Mouse (Mus musculus) E14TG2a.4 (cell line): ENCODE measurements around the gene Cby1.
A peak's percentile ranks its signal among the peaks of the same experiment; 100 is the strongest.

Experiments
- H3K27me3 ChIP-seq: 2 replicates; pipeline ENCODE4 v1.6.1; 2014; ENCODE audit warnings: low read length, control low read depth; ENCODE audit not compliant: insufficient read depth
- H3K36me3 ChIP-seq: 2 replicates; pipeline ENCODE4 v1.6.1; 2014; ENCODE audit warnings: low read length, control low read depth; ENCODE audit not compliant: insufficient read depth
- H3K4me1 ChIP-seq: replicated peaks from 2 replicates; pipeline ENCODE4 v1.6.1; 2014; ENCODE audit warnings: low read depth, low read length, control low read depth
- H3K4me3 ChIP-seq: replicated peaks from 2 replicates; pipeline ENCODE4 v1.5.1; 2014; ENCODE audit warnings: mild to moderate bottlenecking, low read length
- H3K9me3 ChIP-seq: 2 replicates; pipeline ENCODE4 v1.6.1; 2014; ENCODE audit warnings: low read length, control low read depth
- CTCF ChIP-seq: conservative IDR thresholded peaks from 2 replicates; pipeline ENCODE4 v1.5.1; 2014; ENCODE audit warnings: low read length
- NANOG ChIP-seq: IDR thresholded peaks from 2 replicates; pipeline ENCODE4 v1.6.1; 2014; ENCODE audit warnings: borderline replicate concordance, low read length, mixed read lengths
- POU5F1 ChIP-seq: IDR thresholded peaks from 2 replicates; pipeline ENCODE4 v1.6.1; 2014; ENCODE audit warnings: low read length, borderline replicate concordance

Cby1 gene

DNA sequence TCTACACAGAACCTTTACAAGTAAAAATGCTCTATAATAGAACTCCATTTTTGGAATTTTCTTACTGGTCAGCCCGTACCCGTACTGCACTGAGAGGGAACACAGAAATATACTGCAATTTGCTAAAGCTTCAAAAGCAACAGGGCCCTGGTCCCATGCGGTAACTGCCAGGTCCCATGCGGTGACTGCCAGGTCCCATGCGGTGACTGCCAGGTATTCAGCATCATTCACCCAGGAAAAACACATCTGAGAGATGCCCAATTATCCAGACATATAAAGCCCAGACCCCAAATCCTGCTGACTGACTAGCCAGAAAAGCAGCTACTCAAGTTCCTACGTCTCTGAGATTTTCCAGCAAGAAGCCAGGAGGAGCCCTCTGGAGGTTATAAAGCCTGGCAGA lies 25.6 kb downstream of the Cby1 start:
- H3K4me3 ChIP-seq: peak overlapping the region; percentile 10; the same call in 1 of the 2 replicates
- peaks cover 58% of the 10 kb centered on the region for H3K36me3 ChIP-seq
- H3K27me3 ChIP-seq: no peaks in the 10 kb centered on the region
- TF ChIP-seq NANOG (no peak), POU5F1 (no peak), CTCF (no peak)
- no peaks in the 10 kb centered on the region for H3K9me3 ChIP-seq
- H3K4me1 ChIP-seq: peaks cover 83% of the 10 kb centered on the region

DNA sequence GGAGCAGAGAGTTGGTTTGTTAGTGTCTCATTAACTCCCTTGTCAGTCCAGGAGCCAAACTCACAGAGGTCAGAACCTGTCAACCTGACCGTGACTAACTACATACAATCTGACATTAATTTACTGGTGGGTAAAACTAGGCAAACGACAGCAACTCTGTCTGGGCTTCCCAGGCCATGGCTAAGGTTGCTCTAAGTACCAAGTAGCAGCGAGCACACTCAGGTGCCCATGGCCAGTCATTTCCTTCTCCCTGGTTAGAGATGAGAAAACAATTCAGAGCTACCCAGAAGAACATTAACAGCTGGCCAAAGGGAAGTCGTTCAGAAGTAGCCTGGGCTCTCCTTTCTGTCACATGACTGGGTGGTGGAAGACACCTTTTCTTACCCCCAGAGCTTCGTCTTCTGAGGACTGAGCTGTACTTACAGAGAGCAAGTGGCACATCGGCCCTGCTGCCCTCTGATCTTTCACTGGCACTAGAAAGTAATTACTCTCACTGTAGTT lies 26.2 kb downstream of the Cby1 start:
- no peaks in the 10 kb centered on the region for H3K27me3 ChIP-seq
- TF ChIP-seq CTCF (no peak), NANOG (no peak), POU5F1 (no peak)
- peaks cover 55% of the 10 kb centered on the region for H3K36me3 ChIP-seq
- H3K4me3 ChIP-seq: peak overlapping the region; percentile 10; the same call in 1 of the 2 replicates
- H3K4me1 ChIP-seq: peaks cover 86% of the 10 kb centered on the region
- no peaks in the 10 kb centered on the region for H3K9me3 ChIP-seq

DNA sequence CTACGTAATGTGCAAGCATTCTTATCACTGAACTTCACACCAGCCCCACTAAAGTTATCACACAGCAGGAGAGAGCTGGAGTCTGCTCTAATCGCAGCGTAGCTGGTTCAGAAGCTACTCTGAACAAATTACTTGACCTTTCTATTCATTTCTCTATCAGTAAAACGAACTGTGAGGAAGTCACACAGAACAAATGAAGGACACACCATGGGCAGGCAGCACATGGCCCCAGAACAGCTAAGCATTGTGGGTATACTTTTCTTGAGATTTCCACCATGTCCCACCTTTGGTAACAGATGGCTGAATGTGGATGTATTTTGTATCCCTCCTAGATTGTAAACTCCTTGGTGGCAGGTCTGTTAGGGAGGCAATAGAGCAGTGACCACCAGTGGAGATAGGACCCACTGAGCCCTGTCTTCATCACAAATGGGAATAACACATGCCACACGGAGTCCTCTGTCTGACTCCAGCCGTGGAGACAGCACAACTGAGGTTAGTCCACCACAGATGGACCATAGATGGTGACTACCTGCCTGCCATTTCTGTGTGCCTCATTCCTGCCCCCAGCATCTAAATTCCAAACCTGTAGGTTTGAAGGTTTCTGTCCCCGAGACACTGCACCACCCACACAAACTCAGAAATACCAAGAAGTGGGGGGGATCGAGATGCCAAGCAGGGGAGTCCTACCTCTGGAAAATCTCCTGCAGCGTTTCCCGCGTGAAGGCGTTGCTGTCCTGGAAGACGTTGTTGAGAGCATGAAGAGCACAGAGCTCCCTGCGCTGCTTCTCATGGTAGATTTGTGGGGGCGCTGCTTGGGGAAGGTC lies 27.3 kb downstream of the Cby1 start:
- Histone ChIP-seq H3K27me3 (no peaks in the 10 kb centered on the region), H3K9me3 (no peaks in the 10 kb centered on the region), H3K4me1 (peaks cover 75% of the 10 kb centered on the region), H3K4me3 (peak overlapping the region; percentile 93), H3K36me3 (peaks cover 46% of the 10 kb centered on the region)
- TF ChIP-seq CTCF (no peak), NANOG (no peak), POU5F1 (no peak)

DNA sequence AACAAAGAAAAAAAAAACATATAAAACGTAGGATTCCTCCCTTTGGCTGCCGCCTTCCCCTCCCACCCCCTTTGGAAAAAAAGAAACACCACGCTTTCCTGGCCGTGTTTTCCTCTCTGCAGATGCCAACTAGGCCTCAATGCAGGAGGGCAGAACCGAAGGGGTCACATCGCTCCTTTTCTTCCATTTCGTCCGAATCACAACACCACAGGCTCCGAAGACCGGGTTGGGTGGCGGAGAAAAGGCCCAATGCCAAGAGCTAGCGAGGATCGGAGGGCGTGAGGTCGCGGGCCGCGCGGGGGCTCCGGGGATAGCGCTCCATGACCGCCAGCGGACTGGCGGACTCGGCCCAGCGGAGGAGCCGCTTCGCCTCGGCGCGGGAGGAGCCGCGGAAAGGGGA lies 28.2 kb downstream of the Cby1 start:
- no peaks in the 10 kb centered on the region for H3K9me3 ChIP-seq
- no peak for TF ChIP-seq CTCF
- TF ChIP-seq POU5F1: no peak
- no peak for TF ChIP-seq NANOG
- H3K36me3 ChIP-seq: peaks cover 43% of the 10 kb centered on the region
- no peaks in the 10 kb centered on the region for H3K27me3 ChIP-seq
- peaks cover 74% of the 10 kb centered on the region for H3K4me1 ChIP-seq
- peak overlapping the region; percentile 93 for H3K4me3 ChIP-seq

DNA sequence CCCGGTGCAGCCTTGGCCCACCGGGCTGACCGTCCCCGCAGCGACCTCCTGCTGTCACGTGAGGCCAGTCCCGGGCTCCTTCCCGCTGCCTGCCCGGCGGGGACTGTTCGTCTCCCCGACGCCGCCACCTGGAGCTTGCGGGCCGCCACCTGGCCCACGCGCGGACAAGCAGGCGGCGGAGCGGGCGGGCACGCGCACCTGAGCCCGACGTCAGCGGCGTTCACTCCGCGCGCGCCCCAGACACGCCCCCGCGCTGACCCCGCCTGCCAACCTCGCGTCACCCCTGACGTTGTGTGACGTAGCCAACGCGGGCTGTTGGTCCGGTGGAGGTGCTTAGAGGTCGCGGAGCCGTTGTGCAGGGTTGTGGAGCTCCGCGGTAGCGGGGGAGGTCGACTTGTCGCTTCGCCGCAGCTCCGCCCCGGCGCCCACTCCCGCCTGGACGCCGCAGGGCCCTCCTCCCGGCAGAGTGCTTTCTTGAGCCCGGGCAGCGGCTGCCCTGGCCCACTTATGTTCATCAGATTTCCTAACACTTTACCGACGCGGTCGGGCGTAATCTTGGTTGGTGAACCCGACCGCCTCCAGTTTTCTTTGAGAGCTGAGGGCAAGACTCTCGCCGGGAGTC lies 28.8 kb downstream of the Cby1 start, which contains the start of gene Josd1:
Josd1 (minus strand) TSS at position 274 of the 622 bp plus-strand sequence.
- Histone ChIP-seq H3K9me3 (no peaks in the 10 kb centered on the region), H3K36me3 (peaks cover 41% of the 10 kb centered on the region), H3K4me3 (peak within 1 kb of the TSS; percentile 93), H3K4me1 (peaks cover 74% of the 10 kb centered on the region), H3K27me3 (no peaks in the 10 kb centered on the region)
- TF ChIP-seq POU5F1: no peak

DNA sequence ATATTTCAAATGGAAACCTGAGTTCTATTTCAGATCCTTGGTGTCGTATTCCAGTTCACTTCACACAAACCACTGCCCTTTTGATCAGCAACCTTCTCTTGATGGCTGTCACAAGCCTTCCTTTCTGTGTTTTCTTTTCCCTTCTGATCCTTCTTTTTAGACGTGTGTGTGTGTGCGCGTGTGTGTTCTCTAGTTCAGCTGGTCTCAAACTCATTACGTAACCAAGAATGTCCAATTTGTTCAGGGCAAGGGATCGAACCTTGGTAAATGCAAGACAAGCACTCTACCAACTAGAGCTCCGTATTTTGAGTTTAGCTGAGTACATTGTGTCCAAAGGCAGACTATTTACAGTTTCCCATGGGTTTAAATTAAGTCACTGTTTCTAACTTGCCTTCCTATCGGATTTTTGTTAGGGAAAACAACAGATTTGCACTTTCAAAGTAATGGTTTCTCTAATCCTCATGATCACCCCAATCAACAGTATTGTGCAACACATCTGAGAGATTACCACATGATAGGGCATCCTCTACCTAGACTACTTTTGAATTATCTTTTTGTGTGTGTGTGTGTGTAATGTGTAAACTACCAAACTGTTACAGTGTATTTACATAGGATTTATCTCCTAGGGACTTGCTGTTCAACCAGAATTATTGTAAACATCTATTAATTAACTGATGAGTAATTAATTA lies 29.4 kb downstream of the Cby1 start:
- no peaks in the 10 kb centered on the region for H3K27me3 ChIP-seq
- peaks cover 40% of the 10 kb centered on the region for H3K36me3 ChIP-seq

DNA sequence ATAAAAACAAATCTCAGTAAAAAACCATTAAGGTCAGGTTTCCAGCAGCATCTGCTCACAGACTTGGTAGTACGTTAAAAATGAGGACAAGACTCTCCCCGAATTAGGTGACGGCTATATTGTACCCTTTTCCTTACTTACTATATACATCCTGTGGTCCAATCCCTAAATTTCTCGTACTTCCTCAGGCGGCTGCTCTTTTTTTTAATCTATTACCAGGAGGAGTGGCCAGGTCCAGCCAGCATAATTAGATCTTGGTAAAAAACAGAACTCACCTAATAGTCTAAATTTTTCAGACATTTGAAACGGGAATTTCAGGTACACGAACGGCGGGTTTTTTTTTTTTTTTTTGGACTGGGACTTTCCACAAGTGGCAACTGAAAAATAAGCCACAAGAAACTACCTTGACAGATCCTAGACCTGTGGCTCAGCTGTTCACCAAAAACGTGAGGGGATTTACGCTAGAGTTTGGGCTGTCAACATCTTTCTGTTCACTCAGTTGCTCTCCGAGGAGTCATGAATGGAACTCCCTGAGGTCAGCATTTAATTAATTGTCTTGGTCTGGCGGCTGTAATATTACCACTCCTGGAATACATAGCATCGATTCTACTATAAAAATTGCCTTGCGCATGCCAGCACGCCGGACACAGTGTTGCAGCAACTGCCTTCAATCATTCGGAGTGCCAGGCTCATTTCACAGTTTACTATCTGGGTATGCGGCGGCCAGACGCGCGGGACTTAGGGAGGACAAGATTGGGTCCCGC lies 30.8 kb downstream of the Cby1 start:
- Histone ChIP-seq H3K9me3 (no peaks in the 10 kb centered on the region), H3K4me1 (peaks cover 70% of the 10 kb centered on the region), H3K4me3 (peak overlapping the region; percentile 71), H3K36me3 (peaks cover 39% of the 10 kb centered on the region), H3K27me3 (no peaks in the 10 kb centered on the region)
- TF ChIP-seq NANOG (no peak), POU5F1 (no peak), CTCF (no peak)

More for the DNA sequence above, 29.4 kb downstream of the Cby1 start:
- TF ChIP-seq NANOG (no peak), POU5F1 (no peak)
- Histone ChIP-seq H3K9me3 (no peaks in the 10 kb centered on the region), H3K4me3 (peak overlapping the region; percentile 93), H3K4me1 (peaks cover 72% of the 10 kb centered on the region)
